12 mouse cellular contexts compared by ENCODE assay signal in the genomic region with DNA sequence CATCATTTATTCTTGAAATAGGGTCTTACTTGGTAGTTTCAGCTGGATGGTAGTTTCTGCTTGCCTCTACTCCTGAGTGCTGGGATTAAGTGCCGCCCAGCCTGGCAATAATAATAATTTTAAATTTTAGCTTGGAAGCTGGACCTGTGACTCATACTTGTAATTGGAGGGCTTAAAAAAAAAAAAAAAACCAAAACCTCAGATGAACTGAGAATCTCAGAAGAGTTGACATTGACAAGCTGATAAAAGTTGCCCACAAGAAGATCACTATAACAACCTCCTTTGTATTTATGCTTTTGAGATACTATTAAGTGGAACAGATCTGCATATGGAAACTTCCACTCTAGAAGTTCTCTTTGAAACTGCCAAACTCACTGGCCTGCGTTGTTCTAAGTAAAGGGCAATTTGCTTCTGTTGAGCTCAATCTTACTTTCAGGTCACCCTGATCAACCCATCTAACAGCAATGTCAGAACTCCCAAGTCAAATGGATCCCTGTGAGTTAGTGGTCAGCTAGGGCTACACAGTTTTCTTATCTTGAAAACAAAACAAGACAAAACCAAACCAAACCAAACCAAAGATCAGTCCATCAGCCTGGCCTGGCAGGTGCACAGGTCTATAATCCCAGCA. TPM values are rescaled to one million over a fixed set of nuclear protein-coding genes. Genes with fewer than 3 reads are reported as not detected.
A peak's percentile ranks its signal among the peaks of the same experiment; 100 is the strongest.
DNase-seq lines count a peak whose midpoint lies in the region; ATAC-seq and TF ChIP-seq lines count a peak whose summit lies in the region.
"Had no signal": no experiment of that assay in that cellular context is flagged by ENCODE, and none has a peak within 500 bp of the region (broad histone marks: within the 10 kb centered on the region; RNA-seq: fewer than 3 reads in every experiment).

No protein-coding gene starts in this region.

- intact Hi-C loops in gastrocnemius, adult 2 months (cut with DNase I): loop anchor here (5.0 kb wide), 2 partner anchors 42 to 58 kb away; partner anchors contain the start of gene Zfp143

- no peak overlapping the region for H3K9ac ChIP-seq in lung, embryonic 16.5 days (ENCODE audit: low read length)
- no peak overlapping the region for H3K9ac ChIP-seq in stomach, embryonic 14.5 days (replicated peaks; ENCODE audit: low read depth, low read length)

- H3K27ac ChIP-seq in gastrocnemius, adult 2 months: peak overlapping the region; percentile 92
- no peak overlapping the region for H3K27ac ChIP-seq in lung, embryonic 16.5 days (ENCODE audit: low read length)
- 0 out of 2 replicates have a peak overlapping the region, but pooled peaks have one; percentile 15 for H3K27ac ChIP-seq in stomach, embryonic 14.5 days (ENCODE audit: low read length)
- H3K27ac ChIP-seq: neural tube, embryonic 12.5 days had no signal

- no peak for TF ChIP-seq CTCF in gastrocnemius, adult 2 months (IDR thresholded peaks at IDR 0.05)

- no peaks in the 10 kb centered on the region for H3K36me3 ChIP-seq in lung, embryonic 16.5 days (ENCODE audit: control insufficient read depth, insufficient read depth, low read length)
- no peaks in the 10 kb centered on the region for H3K36me3 ChIP-seq in stomach, embryonic 14.5 days (ENCODE audit: control insufficient read depth, insufficient read depth, low read length)
- H3K36me3 ChIP-seq: hindbrain, embryonic 10.5 days; neural tube, embryonic 12.5 days had no signal

- no peaks in the 10 kb centered on the region for H3K9me3 ChIP-seq in lung, embryonic 16.5 days (ENCODE audit: control insufficient read depth, low read length)
- no peaks in the 10 kb centered on the region for H3K9me3 ChIP-seq in stomach, embryonic 14.5 days (ENCODE audit: control insufficient read depth, low read depth, low read length)
- H3K9me3 ChIP-seq: hindbrain, embryonic 10.5 days; neural tube, embryonic 12.5 days had no signal

- WGBS in lung, embryonic 16.5 days: 84% methylated on average over 2 of the region's 2 CpGs
- 75% methylated on average over 2 of the region's 2 CpGs for WGBS in stomach, embryonic 14.5 days

- DNase-seq in gastrocnemius, adult 2 months: no peak
- no peak for DNase-seq in gastrocnemius, postnatal 4 days (ENCODE audit: low spot score in 2 of 2)
- no peak for DNase-seq in lung, postnatal 4 days
- DNase-seq in induced T-regulatory cell, adult 2 months (ENCODE audit: low read depth): peak; percentile 57
- no peak for DNase-seq in kidney, adult 18-20 months
- no peak for DNase-seq in spleen, postnatal 14 days (ENCODE audit: low spot score in 2 of 2)
- DNase-seq: lung, adult 18-20 months; right cerebral cortex, adult 18-20 months had no signal

- peaks cover 10% of the 10 kb centered on the region for H3K4me1 ChIP-seq in lung, embryonic 16.5 days (replicated peaks; ENCODE audit: control insufficient read depth, insufficient read depth, low read length)
- H3K4me1 ChIP-seq in stomach, embryonic 14.5 days (ENCODE audit: control insufficient read depth, insufficient read depth, low read length): 0 out of 2 replicates have a peak, but pooled peaks cover 6% of the 10 kb centered on the region

- ATAC-seq in lung, embryonic 16.5 days (ENCODE audit: low read depth): no peak
- no peak for ATAC-seq in stomach, embryonic 14.5 days (ENCODE audit: insufficient number of reproducible peaks, insufficient read depth, low FRiP score, low read depth)

- H3K27me3 ChIP-seq in lung, embryonic 16.5 days (ENCODE audit: control insufficient read depth, insufficient read depth, low read depth, low read length): no peaks in the 10 kb centered on the region
- H3K27me3 ChIP-seq in stomach, embryonic 14.5 days (ENCODE audit: control insufficient read depth, insufficient read depth, low read length): no peaks in the 10 kb centered on the region
- H3K27me3 ChIP-seq: neural tube, embryonic 12.5 days had no signal

- peak overlapping the region; percentile 98 for H3K4me3 ChIP-seq in gastrocnemius, adult 2 months
- H3K4me3 ChIP-seq in lung, embryonic 16.5 days (ENCODE audit: low read length): no peak overlapping the region
- H3K4me3 ChIP-seq in stomach, embryonic 14.5 days (ENCODE audit: low read depth, low read length): no peak overlapping the region

- peak overlapping the region; percentile 85 for H3K4me2 ChIP-seq in lung, embryonic 16.5 days (ENCODE audit: low read depth, low read length)
- peak overlapping the region; percentile 49 for H3K4me2 ChIP-seq in stomach, embryonic 14.5 days (replicated peaks; ENCODE audit: low read depth, low read length)

RNA-seq across cellular contexts. Expression of gene Wee1, which starts 1.6 kb away (rescaled TPM):
- total RNA-seq in gastrocnemius, adult 2 months (2021): 1 to 10 TPM in 1 of 2 experiments, under 1 TPM in 1; 0.97 to 3.6 TPM
- total RNA-seq in gastrocnemius, postnatal 4 days (2021): 10 to 100 TPM; 11.9 to 13.5 TPM
- 23.4 and 24.3 TPM in 2 replicates for polyA plus RNA-seq in lung, embryonic 16.5 days (2015; fragmentation: Nextera tagmentation; extraction: Ambion mirVana)
- 38.7 and 41.2 TPM in 2 replicates for polyA plus RNA-seq in stomach, embryonic 14.5 days (2014; fragmentation: Nextera tagmentation; extraction: Ambion mirVana)

RNA-seq across cellular contexts. Expression of gene Zfp143, which starts 59.3 kb away (rescaled TPM):
- total RNA-seq in gastrocnemius, adult 2 months (2021): 1 to 10 TPM; 9.4 to 9.8 TPM
- total RNA-seq in gastrocnemius, postnatal 4 days (2021): 10 to 100 TPM in 1 of 2 experiments, 1 to 10 TPM in 1; 6.8 to 10.1 TPM
- polyA plus RNA-seq in lung, embryonic 16.5 days (2015; fragmentation: Nextera tagmentation; extraction: Ambion mirVana): 19.1 and 19.7 TPM in 2 replicates
- polyA plus RNA-seq in stomach, embryonic 14.5 days (2014; fragmentation: Nextera tagmentation; extraction: Ambion mirVana): 15.2 and 18.2 TPM in 2 replicates
